Mouse (Mus musculus) left cerebral cortex, adult 9 months (tissue): ENCODE results near the gene Tes3-ps.

Experiments used
- DNase-seq, 2 experiments: peaks; one replicate each; pipeline ENCODE4 v3.0.0; 2022; ENCODE audit warnings: low spot score in 2 of 2

Tes3-ps gene

GRCm38 (mm10) chr13:49492376-49493368, at the start of gene Tes3-ps:
Gene Tes3-ps, plus strand, starts transcription at chr13:49493318.
- no peak for DNase-seq

GRCm38 (mm10) chr13:49444451-49444850, 48.7 kb upstream of the Tes3-ps start:
- no peak for DNase-seq

- peak in 1 of 2 experiments; percentile 82 for DNase-seq
Observed at GRCm38 (mm10) chr13:49449318-49449749, 43.8 kb upstream of the Tes3-ps start.

- no peak for DNase-seq
Observed at GRCm38 (mm10) chr13:49460276-49460675, 32.8 kb upstream of the Tes3-ps start.

GRCm38 (mm10) chr13:49460692-49461414, 32.3 kb upstream of the Tes3-ps start:
- DNase-seq, result peak in 1 of 2 experiments; percentile 31

GRCm38 (mm10) chr13:49461458-49462132, 31.5 kb upstream of the Tes3-ps start:
- DNase-seq, result no peak

GRCm38 (mm10) chr13:49462921-49463320, 30.2 kb upstream of the Tes3-ps start:
- no peak for DNase-seq

- DNase-seq, result no peak
Observed at GRCm38 (mm10) chr13:49465875-49466274, 27.2 kb upstream of the Tes3-ps start.

- no peak for DNase-seq
Observed at GRCm38 (mm10) chr13:49466393-49467075, 26.6 kb upstream of the Tes3-ps start.

GRCm38 (mm10) chr13:49467585-49467984, 25.5 kb upstream of the Tes3-ps start:
- DNase-seq, result no peak

GRCm38 (mm10) chr13:49469002-49469401, 24.1 kb upstream of the Tes3-ps start:
- no peak for DNase-seq

GRCm38 (mm10) chr13:49470319-49470718, 22.8 kb upstream of the Tes3-ps start:
- no peak for DNase-seq

- no peak for DNase-seq
Observed at GRCm38 (mm10) chr13:49470806-49471205, 22.3 kb upstream of the Tes3-ps start.

- DNase-seq, result no peak
Observed at GRCm38 (mm10) chr13:49471981-49472675, 21.0 kb upstream of the Tes3-ps start.

GRCm38 (mm10) chr13:49472676-49473005, 20.5 kb upstream of the Tes3-ps start:
- no peak for DNase-seq

GRCm38 (mm10) chr13:49477887-49478286, 15.2 kb upstream of the Tes3-ps start:
- no peak for DNase-seq

GRCm38 (mm10) chr13:49478851-49479374, 14.2 kb upstream of the Tes3-ps start:
- no peak for DNase-seq

GRCm38 (mm10) chr13:49479399-49479798, 13.7 kb upstream of the Tes3-ps start:
- DNase-seq, result no peak

- peak in 1 of 2 experiments; percentile 41 for DNase-seq
Observed at GRCm38 (mm10) chr13:49480057-49480456, 13.1 kb upstream of the Tes3-ps start.

- no peak for DNase-seq
Observed at GRCm38 (mm10) chr13:49480551-49480950, 12.6 kb upstream of the Tes3-ps start.

GRCm38 (mm10) chr13:49485388-49485787, 7.7 kb upstream of the Tes3-ps start:
- DNase-seq, result no peak
